Comparison of ENCODE assay signal across 11 mouse cellular contexts in genomic region chr16:28592466-28592865, GRCm38 (mm10).
"Had no signal": no experiment of that assay in that cellular context is flagged by ENCODE, and none has a peak within 500 bp of the region (broad histone marks: within the 10 kb centered on the region; RNA-seq: fewer than 3 reads in every experiment).

No protein-coding gene starts in this region.

- H3K36me3 ChIP-seq: limb, embryonic 10.5 days; limb, embryonic 13.5 days; liver, embryonic 12.5 days; liver, embryonic 15.5 days; lung, embryonic 15.5 days; neural tube, embryonic 12.5 days; neural tube, embryonic 15.5 days had no signal

- H3K27me3 ChIP-seq: liver, embryonic 12.5 days; liver, embryonic 15.5 days; lung, embryonic 15.5 days; megakaryocyte, embryonic 14.5 days; neural tube, embryonic 12.5 days; neural tube, embryonic 15.5 days had no signal

- H3K27ac ChIP-seq: kidney, postnatal 0 days; layer of hippocampus, adult 2 months; limb, embryonic 10.5 days; limb, embryonic 13.5 days; liver, embryonic 12.5 days; liver, embryonic 15.5 days; lung, embryonic 15.5 days; neural tube, embryonic 12.5 days; neural tube, embryonic 15.5 days; stomach, postnatal 0 days had no signal

- H3K4me3 ChIP-seq: liver, embryonic 12.5 days; neural tube, embryonic 12.5 days had no signal

- ATAC-seq: liver, embryonic 12.5 days had no signal

- H3K9me3 ChIP-seq: limb, embryonic 10.5 days; limb, embryonic 13.5 days; liver, embryonic 12.5 days; liver, embryonic 15.5 days; lung, embryonic 15.5 days; megakaryocyte, embryonic 14.5 days; neural tube, embryonic 12.5 days; neural tube, embryonic 15.5 days had no signal

- H3K4me1 ChIP-seq: limb, embryonic 10.5 days; limb, embryonic 13.5 days; liver, embryonic 12.5 days; liver, embryonic 15.5 days; lung, embryonic 15.5 days; megakaryocyte, embryonic 14.5 days; neural tube, embryonic 12.5 days had no signal

- H3K9ac ChIP-seq: liver, embryonic 12.5 days; liver, embryonic 15.5 days; lung, embryonic 15.5 days; neural tube, embryonic 12.5 days; neural tube, embryonic 15.5 days had no signal
